Comparison of ENCODE assay signal across 9 mouse cellular contexts in the genomic region with DNA sequence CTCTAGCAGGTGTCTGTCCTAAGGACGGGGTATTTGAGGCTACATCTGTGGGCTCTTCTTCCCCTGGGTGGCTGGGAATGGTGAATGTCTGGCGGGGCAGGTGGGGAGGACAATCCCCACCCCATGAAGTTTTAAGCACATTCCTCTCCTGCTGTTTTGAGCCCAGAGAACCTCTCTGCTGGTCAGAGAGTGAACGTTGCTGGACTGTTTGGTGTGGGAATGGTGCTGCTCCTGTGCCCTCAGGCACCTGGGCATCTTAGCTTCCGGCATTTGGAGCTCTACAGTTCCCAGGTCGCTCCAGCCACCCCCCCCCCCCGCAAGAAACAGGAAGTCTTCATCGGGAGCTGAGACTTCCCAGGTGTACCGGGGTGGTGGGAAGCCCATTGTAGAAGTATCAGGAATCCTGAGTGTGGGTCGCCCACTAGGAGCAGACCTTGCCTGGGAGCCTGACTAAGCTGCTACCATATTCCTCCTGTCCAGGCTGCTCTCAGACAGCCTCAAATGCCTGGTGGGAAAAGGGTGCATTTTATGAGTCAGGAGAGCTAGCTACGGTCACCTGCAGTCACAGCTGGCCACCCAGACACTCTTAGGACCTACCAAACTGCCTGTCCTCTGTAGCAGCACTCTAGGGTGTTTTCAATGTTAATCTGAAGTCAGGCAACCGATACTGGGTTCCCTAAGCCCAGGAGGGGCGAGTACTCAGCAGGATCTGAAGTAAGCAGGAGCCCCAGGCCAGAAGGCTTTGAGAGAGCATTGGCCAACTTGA. TPM values are rescaled to one million over a fixed set of nuclear protein-coding genes. Genes with fewer than 3 reads are reported as not detected.
A peak's percentile ranks its signal among the peaks of the same experiment; 100 is the strongest.
DNase-seq lines count a peak whose midpoint lies in the region; ATAC-seq and TF ChIP-seq lines count a peak whose summit lies in the region.
"Had no signal": no experiment of that assay in that cellular context is flagged by ENCODE, and none has a peak within 500 bp of the region (broad histone marks: within the 10 kb centered on the region; RNA-seq: fewer than 3 reads in every experiment).

No protein-coding gene starts in this region.

- H3K4me2 ChIP-seq in kidney, embryonic 15.5 days = 0 out of 2 replicates have a peak overlapping the region, but pooled peaks have one; percentile 90
- H3K4me2 ChIP-seq in kidney, embryonic 14.5 days (replicated peaks; ENCODE audit: low read depth, low read length) = no peak overlapping the region
- H3K4me2 ChIP-seq in embryonic facial prominence, embryonic 12.5 days (replicated peaks) = peak overlapping the region; percentile 60
- peak overlapping the region; percentile 91; the same call in 1 of the 2 replicates for H3K4me2 ChIP-seq in forebrain, embryonic 16.5 days (ENCODE audit: low read length)

- WGBS in kidney, embryonic 15.5 days = 42% methylated on average over 12 of the region's 12 CpGs
- 42% methylated on average over 12 of the region's 12 CpGs for WGBS in kidney, embryonic 14.5 days
- 39% methylated on average over 12 of the region's 12 CpGs for WGBS in embryonic facial prominence, embryonic 12.5 days
- 68% methylated on average over 12 of the region's 12 CpGs for WGBS in forebrain, embryonic 16.5 days
- 50% methylated on average over 12 of the region's 12 CpGs for WGBS in midbrain, embryonic 10.5 days
- WGBS in thymus, adult 2 months = 77% methylated on average over 12 of the region's 12 CpGs

- H3K9me3 ChIP-seq in kidney, embryonic 15.5 days (replicated peaks) = no peaks in the 10 kb centered on the region
- no peaks in the 10 kb centered on the region for H3K9me3 ChIP-seq in kidney, embryonic 14.5 days (ENCODE audit: control insufficient read depth, low read length)
- H3K9me3 ChIP-seq in embryonic facial prominence, embryonic 12.5 days = no peaks in the 10 kb centered on the region
- H3K9me3 ChIP-seq in forebrain, embryonic 16.5 days (ENCODE audit: control insufficient read depth, low read length) = no peaks in the 10 kb centered on the region
- H3K9me3 ChIP-seq in midbrain, embryonic 10.5 days (replicated peaks) = no peaks in the 10 kb centered on the region

- TF ChIP-seq CTCF in thymus, adult 2 months (IDR thresholded peaks at IDR 0.05; ENCODE audit: borderline replicate concordance, control insufficient read depth, extremely low read depth, insufficient read depth, low read length, poor library complexity) = no peak

- 0 out of 2 replicates have a peak, but pooled peaks cover 6% of the 10 kb centered on the region for H3K27me3 ChIP-seq in kidney, embryonic 15.5 days
- no peaks in the 10 kb centered on the region for H3K27me3 ChIP-seq in kidney, embryonic 14.5 days (ENCODE audit: control insufficient read depth, insufficient read depth, low read length)
- no peaks in the 10 kb centered on the region for H3K27me3 ChIP-seq in embryonic facial prominence, embryonic 12.5 days
- no peaks in the 10 kb centered on the region for H3K27me3 ChIP-seq in forebrain, embryonic 16.5 days (replicated peaks; ENCODE audit: control insufficient read depth, insufficient read depth, low read length)
- H3K27me3 ChIP-seq in midbrain, embryonic 10.5 days (ENCODE audit: low read depth, poor library complexity, severe bottlenecking) = peaks cover 34% of the 10 kb centered on the region
- H3K27me3 ChIP-seq in thymus, adult 2 months (ENCODE audit: control insufficient read depth, insufficient read depth, low read length) = no peaks in the 10 kb centered on the region
- H3K27me3 ChIP-seq: Patski had no signal

- peak overlapping the region; percentile 91 for H3K27ac ChIP-seq in kidney, embryonic 15.5 days
- no peak overlapping the region for H3K27ac ChIP-seq in kidney, embryonic 14.5 days (ENCODE audit: low read depth, low read length)
- peak overlapping the region; percentile 1; the same call in 1 of the 2 replicates for H3K27ac ChIP-seq in embryonic facial prominence, embryonic 12.5 days
- H3K27ac ChIP-seq in forebrain, embryonic 16.5 days (ENCODE audit: low read length) = no peak overlapping the region
- H3K27ac ChIP-seq in midbrain, embryonic 10.5 days (replicated peaks) = peak overlapping the region; percentile 99
- H3K27ac ChIP-seq in thymus, adult 2 months (ENCODE audit: control insufficient read depth, insufficient read depth, low read length) = no peak overlapping the region

- no peak for TF ChIP-seq POLR2A in thymus, adult 2 months (IDR thresholded peaks at IDR 0.05; ENCODE audit: control insufficient read depth, extremely low read depth, insufficient read depth, low read length, poor library complexity)

- no peak for ATAC-seq in kidney, embryonic 15.5 days (replicated peaks; ENCODE audit: low FRiP score)
- no peak for ATAC-seq in kidney, embryonic 14.5 days (ENCODE audit: low FRiP score, low TSS enrichment)
- ATAC-seq in embryonic facial prominence, embryonic 12.5 days (ENCODE audit: insufficient number of reproducible peaks, insufficient read depth, low FRiP score, low TSS enrichment) = no peak
- no peak for ATAC-seq in forebrain, embryonic 16.5 days
- ATAC-seq: Patski had no signal

- DNase-seq in midbrain, embryonic 10.5 days (ENCODE audit: low spot score) = peak; percentile 19
- DNase-seq in thymus, adult 2 months = no peak
- no peak for DNase-seq in B cell, adult 2 months

- H3K4me3 ChIP-seq in kidney, embryonic 15.5 days (replicated peaks) = peak overlapping the region; percentile 53; the same call in 1 of the 2 replicates
- H3K4me3 ChIP-seq in kidney, embryonic 14.5 days (ENCODE audit: low read length) = no peak overlapping the region
- peak overlapping the region; percentile 42; the same call in 1 of the 2 replicates for H3K4me3 ChIP-seq in embryonic facial prominence, embryonic 12.5 days
- H3K4me3 ChIP-seq in forebrain, embryonic 16.5 days (replicated peaks; ENCODE audit: low read length) = no peak overlapping the region
- peak overlapping the region; percentile 66 for H3K4me3 ChIP-seq in midbrain, embryonic 10.5 days
- H3K4me3 ChIP-seq in thymus, adult 2 months (ENCODE audit: control insufficient read depth, insufficient read depth, low read length) = no peak overlapping the region

- H3K9ac ChIP-seq in kidney, embryonic 15.5 days = peak overlapping the region; percentile 51
- no peak overlapping the region for H3K9ac ChIP-seq in kidney, embryonic 14.5 days (ENCODE audit: low read depth, low read length)
- peak overlapping the region; percentile 43; the same call in 1 of the 2 replicates for H3K9ac ChIP-seq in embryonic facial prominence, embryonic 12.5 days
- no peak overlapping the region; the same call in 1 of the 2 replicates for H3K9ac ChIP-seq in forebrain, embryonic 16.5 days (replicated peaks; ENCODE audit: low read depth, low read length)

- H3K36me3 ChIP-seq in kidney, embryonic 15.5 days = no peaks in the 10 kb centered on the region
- no peaks in the 10 kb centered on the region for H3K36me3 ChIP-seq in kidney, embryonic 14.5 days (ENCODE audit: control insufficient read depth, insufficient read depth, low read length)
- H3K36me3 ChIP-seq in embryonic facial prominence, embryonic 12.5 days = no peaks in the 10 kb centered on the region
- no peaks in the 10 kb centered on the region for H3K36me3 ChIP-seq in forebrain, embryonic 16.5 days (ENCODE audit: control insufficient read depth, insufficient read depth)
- no peaks in the 10 kb centered on the region for H3K36me3 ChIP-seq in midbrain, embryonic 10.5 days
- no peaks in the 10 kb centered on the region for H3K36me3 ChIP-seq in thymus, adult 2 months (ENCODE audit: control insufficient read depth, insufficient read depth, low read length)

- peaks cover 71% of the 10 kb centered on the region for H3K4me1 ChIP-seq in kidney, embryonic 15.5 days
- peaks cover 44% of the 10 kb centered on the region for H3K4me1 ChIP-seq in kidney, embryonic 14.5 days (ENCODE audit: control insufficient read depth, insufficient read depth, low read length)
- peaks cover 51% of the 10 kb centered on the region for H3K4me1 ChIP-seq in embryonic facial prominence, embryonic 12.5 days
- peaks cover 55% of the 10 kb centered on the region for H3K4me1 ChIP-seq in forebrain, embryonic 16.5 days (replicated peaks; ENCODE audit: control insufficient read depth, insufficient read depth, low read length)
- peaks cover 77% of the 10 kb centered on the region for H3K4me1 ChIP-seq in midbrain, embryonic 10.5 days
- peaks cover 37% of the 10 kb centered on the region for H3K4me1 ChIP-seq in thymus, adult 2 months (replicated peaks; ENCODE audit: control insufficient read depth, insufficient read depth, low read length)

RNA-seq across cellular contexts. Expression of gene Actg1, which starts 41.8 kb away (rescaled TPM):
- polyA plus RNA-seq in kidney, embryonic 15.5 days (2015; fragmentation: Nextera tagmentation; extraction: Ambion mirVana) = 2,367 and 2,520 TPM in 2 replicates
- 2,303 and 2,603 TPM in 2 replicates for polyA plus RNA-seq in kidney, embryonic 14.5 days (2014; fragmentation: Nextera tagmentation; extraction: Ambion mirVana)
- polyA plus RNA-seq in embryonic facial prominence, embryonic 12.5 days (2016; fragmentation: Nextera tagmentation; extraction: Ambion mirVana) = 3,148 and 3,183 TPM in 2 replicates
- 4,159 and 4,175 TPM in 2 replicates for polyA plus RNA-seq in forebrain, embryonic 16.5 days (2015; fragmentation: Nextera tagmentation; extraction: Ambion mirVana)
- polyA plus RNA-seq in midbrain, embryonic 10.5 days (2016; fragmentation: Nextera tagmentation; extraction: Ambion mirVana) = 2,836 and 2,964 TPM in 2 replicates
- polyA plus RNA-seq in thymus, adult 2 months (2012; rRNA removed) = 1,233 and 1,455 TPM in 2 replicates

RNA-seq across cellular contexts. Expression of gene Fscn2, which starts 54.8 kb away (rescaled TPM):
- 1.1 and 1.2 TPM in 2 replicates for polyA plus RNA-seq in kidney, embryonic 15.5 days (2015; fragmentation: Nextera tagmentation; extraction: Ambion mirVana)
- 0.62 and 1.6 TPM in 2 replicates for polyA plus RNA-seq in kidney, embryonic 14.5 days (2014; fragmentation: Nextera tagmentation; extraction: Ambion mirVana)
- polyA plus RNA-seq in embryonic facial prominence, embryonic 12.5 days (2016; fragmentation: Nextera tagmentation; extraction: Ambion mirVana) = 0.61 and 0.78 TPM in 2 replicates
- polyA plus RNA-seq in forebrain, embryonic 16.5 days (2015; fragmentation: Nextera tagmentation; extraction: Ambion mirVana) = 1.3 and 1.5 TPM in 2 replicates
- polyA plus RNA-seq in midbrain, embryonic 10.5 days (2016; fragmentation: Nextera tagmentation; extraction: Ambion mirVana) = 0.61 and 0.62 TPM in 2 replicates
- 0.19 and 0.37 TPM in 2 replicates for polyA plus RNA-seq in thymus, adult 2 months (2012; rRNA removed)
- polyA plus RNA-seq: cerebellum, adult 2 months had no signal

Comparison
In these comparisons a context has a peak if more than half of its experiments do, and no peak if none do; other contexts are left out.
1. H3K27ac ChIP-seq: peak in kidney, embryonic 15.5 days (single experiment), embryonic facial prominence, embryonic 12.5 days (single experiment) and midbrain, embryonic 10.5 days (single experiment); none in kidney, embryonic 14.5 days (single experiment), forebrain, embryonic 16.5 days (single experiment) and thymus, adult 2 months (single experiment).
2. H3K4me3 ChIP-seq: peak in kidney, embryonic 15.5 days (single experiment), embryonic facial prominence, embryonic 12.5 days (single experiment) and midbrain, embryonic 10.5 days (single experiment); none in kidney, embryonic 14.5 days (single experiment), forebrain, embryonic 16.5 days (single experiment) and thymus, adult 2 months (single experiment).
3. H3K9ac ChIP-seq: peak in kidney, embryonic 15.5 days (single experiment) and embryonic facial prominence, embryonic 12.5 days (single experiment); none in kidney, embryonic 14.5 days (single experiment) and forebrain, embryonic 16.5 days (single experiment).